Mouse (Mus musculus): ENCODE data around the gene Pld6.

DNA sequence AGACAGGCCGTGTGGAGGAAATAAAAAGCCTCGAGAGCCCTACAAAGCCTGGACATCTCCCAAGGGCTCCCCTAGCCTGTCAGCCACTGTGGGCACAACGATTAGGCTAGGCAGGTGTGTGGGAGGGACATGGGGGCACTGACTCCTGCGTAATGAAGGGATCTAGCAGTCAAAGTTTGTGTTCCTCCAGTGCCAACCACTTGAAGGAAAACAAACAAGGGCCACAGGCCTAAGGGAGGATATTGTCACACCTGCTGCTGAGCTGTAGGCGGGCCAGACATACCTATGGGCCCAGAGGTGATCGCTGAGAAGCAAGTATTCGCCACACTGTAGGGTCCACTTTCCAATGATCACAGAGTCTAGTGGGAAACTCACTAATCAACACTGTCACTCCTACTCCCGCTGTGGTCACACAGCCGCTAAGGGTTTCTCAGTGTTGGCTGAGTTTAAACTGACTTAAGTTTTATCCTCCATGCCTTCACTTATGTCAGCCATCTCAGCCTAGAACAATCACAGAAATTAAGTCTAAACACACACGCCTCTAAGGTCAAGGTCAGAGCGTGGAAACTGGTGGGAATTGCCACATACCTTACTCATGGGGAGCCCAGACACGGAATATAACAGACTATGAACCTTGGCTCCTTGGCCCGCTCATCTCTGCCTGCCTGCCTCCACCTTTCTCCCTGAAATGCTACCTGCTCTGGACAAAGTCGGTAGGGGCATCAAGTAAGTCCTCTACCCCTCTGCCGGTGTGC lies 824 bp downstream of the Pld6 start:
- TF ChIP-seq POLR2A (IDR thresholded peaks at IDR 0.05; ENCODE audit: extremely low read depth, insufficient read depth, low read length): no peak
- TF ChIP-seq CTCF (IDR thresholded peaks at IDR 0.05; ENCODE audit: extremely low read depth, insufficient read depth, low read length): no peak
